Mouse (Mus musculus): Measurements from ENCODE around the gene Golm1. TPM values are rescaled to one million over a fixed set of nuclear protein-coding genes. Genes with fewer than 3 reads are reported as not detected.

Gene Golm1
- polyA plus RNA-seq, 1 experiment from 2014 or later, result 46.0 TPM

- WGBS, result 90% methylated on average over 3 of the region's 3 CpGs
These were observed 9.6 kb upstream of the Golm1 start for GRCm38 (mm10) chr13:59685236-59685635.

GRCm38 (mm10) chr13:59682629-59683028 is 7.0 kb upstream of the Golm1 start:
- ATAC-seq (ENCODE audit: low FRiP score, low TSS enrichment) (no peak), DNase-seq (no peak)
- 45% methylated on average over 7 of the region's 7 CpGs for WGBS

More at GRCm38 (mm10) chr13:59685236-59685635, 9.6 kb upstream of the Golm1 start:
- no peaks in the 10 kb centered on the region for H3K9me3 ChIP-seq (ENCODE audit: control insufficient read depth, low read length)
- no peak overlapping the region for H3K4me3 ChIP-seq (replicated peaks; ENCODE audit: low read depth, low read length)
- no peaks in the 10 kb centered on the region for H3K36me3 ChIP-seq (ENCODE audit: control insufficient read depth, insufficient read depth, low read length)
- DNase-seq, result no peak
- H3K4me2 ChIP-seq (ENCODE audit: low read length), result no peak overlapping the region
- H3K9ac ChIP-seq (replicated peaks; ENCODE audit: low read length), result no peak overlapping the region
- no peak for ATAC-seq (ENCODE audit: low FRiP score, low TSS enrichment)
- no peaks in the 10 kb centered on the region for H3K27me3 ChIP-seq (ENCODE audit: control insufficient read depth, insufficient read depth, low read length)
- H3K4me1 ChIP-seq (ENCODE audit: control insufficient read depth, insufficient read depth, low read length), result no peaks in the 10 kb centered on the region
- H3K27ac ChIP-seq (replicated peaks; ENCODE audit: low read depth, low read length), result no peak overlapping the region

GRCm38 (mm10) chr13:59679908-59680307 is 4.3 kb upstream of the Golm1 start:
- ATAC-seq (ENCODE audit: low FRiP score, low TSS enrichment), result no peak
- no peak overlapping the region for H3K9ac ChIP-seq (replicated peaks; ENCODE audit: low read length)

More at GRCm38 (mm10) chr13:59682629-59683028, 7.0 kb upstream of the Golm1 start:
- no peaks in the 10 kb centered on the region for H3K36me3 ChIP-seq (ENCODE audit: control insufficient read depth, insufficient read depth, low read length)
- no peaks in the 10 kb centered on the region for H3K9me3 ChIP-seq (ENCODE audit: control insufficient read depth, low read length)
- no peak overlapping the region for H3K9ac ChIP-seq (replicated peaks; ENCODE audit: low read length)
- H3K4me2 ChIP-seq (ENCODE audit: low read length), result no peak overlapping the region
- no peak overlapping the region for H3K27ac ChIP-seq (replicated peaks; ENCODE audit: low read depth, low read length)
- H3K4me3 ChIP-seq (replicated peaks; ENCODE audit: low read depth, low read length), result no peak overlapping the region
- H3K27me3 ChIP-seq (ENCODE audit: control insufficient read depth, insufficient read depth, low read length), result no peaks in the 10 kb centered on the region
- H3K4me1 ChIP-seq (ENCODE audit: control insufficient read depth, insufficient read depth, low read length), result no peaks in the 10 kb centered on the region

GRCm38 (mm10) chr13:59679306-59679705 is 3.7 kb upstream of the Golm1 start:
- Histone ChIP-seq H3K9ac (replicated peaks; ENCODE audit: low read length) (no peak overlapping the region), H3K27me3 (ENCODE audit: control insufficient read depth, insufficient read depth, low read length) (no peaks in the 10 kb centered on the region), H3K4me1 (ENCODE audit: control insufficient read depth, insufficient read depth, low read length) (no peaks in the 10 kb centered on the region), H3K27ac (replicated peaks; ENCODE audit: low read depth, low read length) (no peak overlapping the region), H3K36me3 (ENCODE audit: control insufficient read depth, insufficient read depth, low read length) (no peaks in the 10 kb centered on the region), H3K4me3 (replicated peaks; ENCODE audit: low read depth, low read length) (no peak overlapping the region), H3K9me3 (ENCODE audit: control insufficient read depth, low read length) (no peaks in the 10 kb centered on the region), H3K4me2 (ENCODE audit: low read length) (no peak overlapping the region)
- 60% methylated on average over 4 of the region's 4 CpGs for WGBS
- DNase-seq, result no peak
- ATAC-seq (ENCODE audit: low FRiP score, low TSS enrichment), result no peak

More at GRCm38 (mm10) chr13:59679908-59680307, 4.3 kb upstream of the Golm1 start:
- Histone ChIP-seq H3K36me3 (ENCODE audit: control insufficient read depth, insufficient read depth, low read length) (no peaks in the 10 kb centered on the region), H3K27ac (replicated peaks; ENCODE audit: low read depth, low read length) (no peak overlapping the region), H3K4me1 (ENCODE audit: control insufficient read depth, insufficient read depth, low read length) (no peaks in the 10 kb centered on the region), H3K4me3 (replicated peaks; ENCODE audit: low read depth, low read length) (no peak overlapping the region), H3K9me3 (ENCODE audit: control insufficient read depth, low read length) (no peaks in the 10 kb centered on the region), H3K27me3 (ENCODE audit: control insufficient read depth, insufficient read depth, low read length) (no peaks in the 10 kb centered on the region), H3K4me2 (ENCODE audit: low read length) (no peak overlapping the region)
- DNase-seq, result no peak
- WGBS, result 84% methylated on average over 4 of the region's 4 CpGs

GRCm38 (mm10) chr13:59676316-59677229 is 962 bp upstream of the Golm1 start:
- H3K4me1 ChIP-seq (ENCODE audit: control insufficient read depth, insufficient read depth, low read length), result peaks cover 12% of the 10 kb centered on the region
- no peaks in the 10 kb centered on the region for H3K27me3 ChIP-seq (ENCODE audit: control insufficient read depth, insufficient read depth, low read length)
- H3K9me3 ChIP-seq (ENCODE audit: control insufficient read depth, low read length), result no peaks in the 10 kb centered on the region
- H3K9ac ChIP-seq (replicated peaks; ENCODE audit: low read length), result no peak overlapping the region
- 0 out of 2 replicates have a peak overlapping the region, but pooled peaks have one; percentile 75 for H3K4me3 ChIP-seq (replicated peaks; ENCODE audit: low read depth, low read length)
- H3K4me2 ChIP-seq (ENCODE audit: low read length), result no peak overlapping the region
- WGBS, result 79% methylated on average over 12 of the region's 12 CpGs
- ATAC-seq (ENCODE audit: low FRiP score, low TSS enrichment) (no peak), DNase-seq (no peak)
- H3K27ac ChIP-seq (replicated peaks; ENCODE audit: low read depth, low read length), result no peak overlapping the region
- no peaks in the 10 kb centered on the region for H3K36me3 ChIP-seq (ENCODE audit: control insufficient read depth, insufficient read depth, low read length)

- Histone ChIP-seq H3K27me3 (ENCODE audit: control insufficient read depth, insufficient read depth, low read length) (no peaks in the 10 kb centered on the region), H3K9ac (replicated peaks; ENCODE audit: low read length) (peak overlapping the region; percentile 75), H3K4me1 (ENCODE audit: control insufficient read depth, insufficient read depth, low read length) (peaks cover 15% of the 10 kb centered on the region), H3K4me3 (replicated peaks; ENCODE audit: low read depth, low read length) (peak overlapping the region; percentile 75), H3K4me2 (ENCODE audit: low read length) (peak overlapping the region; percentile 73), H3K9me3 (ENCODE audit: control insufficient read depth, low read length) (no peaks in the 10 kb centered on the region), H3K36me3 (ENCODE audit: control insufficient read depth, insufficient read depth, low read length) (no peaks in the 10 kb centered on the region), H3K27ac (replicated peaks; ENCODE audit: low read depth, low read length) (peak overlapping the region; percentile 87)
- DNase-seq (peak; percentile 69), ATAC-seq (ENCODE audit: low FRiP score, low TSS enrichment) (no peak)
- under 1% methylated on average over 13 of the region's 13 CpGs for WGBS
These were observed 855 bp downstream of the Golm1 start for GRCm38 (mm10) chr13:59674761-59675150.

GRCm38 (mm10) chr13:59674215-59674614 is 1.4 kb downstream of the Golm1 start:
- Histone ChIP-seq H3K27ac (replicated peaks; ENCODE audit: low read depth, low read length) (peak overlapping the region; percentile 87), H3K9me3 (ENCODE audit: control insufficient read depth, low read length) (no peaks in the 10 kb centered on the region), H3K4me2 (ENCODE audit: low read length) (peak overlapping the region; percentile 73), H3K36me3 (ENCODE audit: control insufficient read depth, insufficient read depth, low read length) (0 out of 2 replicates have a peak, but pooled peaks cover 4% of the 10 kb centered on the region), H3K4me1 (ENCODE audit: control insufficient read depth, insufficient read depth, low read length) (peaks cover 15% of the 10 kb centered on the region), H3K4me3 (replicated peaks; ENCODE audit: low read depth, low read length) (peak overlapping the region; percentile 75), H3K27me3 (ENCODE audit: control insufficient read depth, insufficient read depth, low read length) (no peaks in the 10 kb centered on the region), H3K9ac (replicated peaks; ENCODE audit: low read length) (peak overlapping the region; percentile 75)
- WGBS, result 2% methylated on average over 3 of the region's 3 CpGs
- ATAC-seq (ENCODE audit: low FRiP score, low TSS enrichment) (no peak), DNase-seq (peak; percentile 67)

- peak overlapping the region; percentile 75 for H3K4me3 ChIP-seq (replicated peaks; ENCODE audit: low read depth, low read length)
- ATAC-seq (ENCODE audit: low FRiP score, low TSS enrichment), result no peak
- peak; percentile 56 for DNase-seq
- H3K9me3 ChIP-seq (ENCODE audit: control insufficient read depth, low read length), result no peaks in the 10 kb centered on the region
- H3K27me3 ChIP-seq (ENCODE audit: control insufficient read depth, insufficient read depth, low read length), result no peaks in the 10 kb centered on the region
- peak overlapping the region; percentile 56 for H3K9ac ChIP-seq (replicated peaks; ENCODE audit: low read length)
- peak overlapping the region; percentile 73 for H3K4me2 ChIP-seq (ENCODE audit: low read length)
- peaks cover 15% of the 10 kb centered on the region for H3K4me1 ChIP-seq (ENCODE audit: control insufficient read depth, insufficient read depth, low read length)
- H3K36me3 ChIP-seq (ENCODE audit: control insufficient read depth, insufficient read depth, low read length), result 0 out of 2 replicates have a peak, but pooled peaks cover 4% of the 10 kb centered on the region
- H3K27ac ChIP-seq (replicated peaks; ENCODE audit: low read depth, low read length), result peak overlapping the region; percentile 61; the same call in 1 of the 2 replicates
- WGBS, result 8% methylated on average over 7 of the region's 7 CpGs
These were observed 2.0 kb downstream of the Golm1 start for GRCm38 (mm10) chr13:59673597-59673996.
